22 mouse cellular contexts compared by ENCODE assay signal in genomic region chr9:40762354-40762753, GRCm38 (mm10). TPM values are rescaled to one million over a fixed set of nuclear protein-coding genes. Genes with fewer than 3 reads are reported as not detected.
DNase-seq lines count a peak whose midpoint lies in the region; ATAC-seq and TF ChIP-seq lines count a peak whose summit lies in the region.
"Had no signal": no experiment of that assay in that cellular context is flagged by ENCODE, and none has a peak within 500 bp of the region (broad histone marks: within the 10 kb centered on the region; RNA-seq: fewer than 3 reads in every experiment).

No protein-coding gene starts in this region.

- peaks cover 3 to 15% of the 10 kb centered on the region in 2 experiments; a peak in 2 of 4 replicates for H3K4me1 ChIP-seq in CH12.LX (ENCODE audit: control insufficient read depth in 1 of 2, insufficient read depth in 2 of 2)
- H3K4me1 ChIP-seq in liver, embryonic 11.5 days (replicated peaks; ENCODE audit: control insufficient read depth, insufficient read depth, low read length): peaks cover under 1% of the 10 kb centered on the region
- H3K4me1 ChIP-seq in midbrain, embryonic 14.5 days (ENCODE audit: control insufficient read depth, insufficient read depth, low read length): no peaks in the 10 kb centered on the region

- H3K9me3 ChIP-seq in CH12.LX (replicated peaks; ENCODE audit: low read length): no peaks in the 10 kb centered on the region
- H3K9me3 ChIP-seq in liver, embryonic 11.5 days (ENCODE audit: control insufficient read depth, low read length): no peaks in the 10 kb centered on the region
- no peaks in the 10 kb centered on the region for H3K9me3 ChIP-seq in midbrain, embryonic 14.5 days (ENCODE audit: control insufficient read depth, low read length)
- H3K9me3 ChIP-seq: embryonic facial prominence, embryonic 10.5 days; embryonic facial prominence, embryonic 12.5 days; forebrain, embryonic 13.5 days; forebrain, embryonic 15.5 days had no signal

- no peak overlapping the region for H3K4me2 ChIP-seq in CH12.LX (ENCODE audit: insufficient read depth, low read depth, poor library complexity, severe bottlenecking)
- H3K4me2 ChIP-seq in liver, embryonic 11.5 days: no peak overlapping the region
- no peak overlapping the region for H3K4me2 ChIP-seq in midbrain, embryonic 14.5 days (ENCODE audit: low read length)
- H3K4me2 ChIP-seq: embryonic facial prominence, embryonic 12.5 days; forebrain, embryonic 13.5 days; forebrain, embryonic 15.5 days had no signal

- H3K36me3 ChIP-seq in CH12.LX (replicated peaks in 1 of 2; ENCODE audit: control insufficient read depth in 1 of 2, insufficient read depth in 1 of 2, low read length in 1 of 2): no peaks in the 10 kb centered on the region
- no peaks in the 10 kb centered on the region for H3K36me3 ChIP-seq in splenic B cell, adult 2 months (ENCODE audit: control insufficient read depth, insufficient read depth, low read length, poor library complexity, severe bottlenecking)
- no peaks in the 10 kb centered on the region for H3K36me3 ChIP-seq in liver, embryonic 11.5 days (ENCODE audit: control insufficient read depth, insufficient read depth, low read length)
- peaks cover 8% of the 10 kb centered on the region; the same call in 1 of the 2 replicates for H3K36me3 ChIP-seq in midbrain, embryonic 14.5 days (ENCODE audit: control insufficient read depth, insufficient read depth, low read length)

- in situ Hi-C loops in CH12.LX (cut with MboI; ENCODE audit: low pct_ligation_motif_present, low pct_unique_long_range_greater_than_20kb, low sequenced_read_pairs): loop anchor here (25.0 kb wide), 1 partner anchor 350 kb away; no protein-coding TSS in a partner anchor

- TF ChIP-seq CTCF in CH12.LX (conservative IDR thresholded peaks at IDR 0.05 in 1 of 2, IDR thresholded peaks at IDR 0.05 in 1 of 2; ENCODE audit: low read depth in 2 of 2, low read length in 2 of 2): no peak

- dilution Hi-C loops in CH12.LX (cut with MboI; ENCODE audit: extremely low pct_ligation_motif_present, extremely low pct_unique_long_range_greater_than_20kb, low sequenced_read_pairs): no loop called here

- H3K4me3 ChIP-seq in CH12.LX (replicated peaks in 1 of 3; ENCODE audit: low read depth in 2 of 3, low read length in 2 of 3, poor library complexity in 1 of 3): no peak overlapping the region
- no peak overlapping the region for H3K4me3 ChIP-seq in liver, embryonic 11.5 days (ENCODE audit: low read depth, low read length)
- no peak overlapping the region for H3K4me3 ChIP-seq in midbrain, embryonic 14.5 days (replicated peaks; ENCODE audit: low read depth, low read length)
- H3K4me3 ChIP-seq: embryonic facial prominence, embryonic 10.5 days; embryonic facial prominence, embryonic 12.5 days; forebrain, embryonic 13.5 days; forebrain, embryonic 15.5 days had no signal

- ATAC-seq in liver, embryonic 11.5 days (replicated peaks; ENCODE audit: low FRiP score): no peak
- no peak for ATAC-seq in midbrain, embryonic 14.5 days (ENCODE audit: low FRiP score, low TSS enrichment)
- ATAC-seq: CD4-positive, CD25-positive, alpha-beta regulatory T cell, adult 4 months; forebrain, embryonic 13.5 days; forebrain, embryonic 15.5 days; forebrain, postnatal 0 days had no signal

- no peak for TF ChIP-seq RAD21 in CH12.LX (IDR thresholded peaks at IDR 0.05; ENCODE audit: low read depth, low read length)

- WGBS in liver, embryonic 11.5 days: 81% methylated on average over 6 of the region's 6 CpGs
- WGBS in midbrain, embryonic 14.5 days: 92% methylated on average over 6 of the region's 6 CpGs

- no peak for TF ChIP-seq EP300 in CH12.LX (IDR thresholded peaks at IDR 0.05; ENCODE audit: low read length)

- H3K79me2 ChIP-seq in CH12.LX (replicated peaks; ENCODE audit: control insufficient read depth, extremely low read depth, insufficient read depth, poor library complexity, severe bottlenecking): no peaks in the 10 kb centered on the region

- no peak overlapping the region for H3K9ac ChIP-seq in CH12.LX (ENCODE audit: insufficient read depth, low read depth)
- H3K9ac ChIP-seq in liver, embryonic 11.5 days (ENCODE audit: low read depth, low read length): no peak overlapping the region
- H3K9ac ChIP-seq in midbrain, embryonic 14.5 days (replicated peaks; ENCODE audit: low read length): no peak overlapping the region
- H3K9ac ChIP-seq: embryonic facial prominence, embryonic 12.5 days; forebrain, embryonic 13.5 days; forebrain, embryonic 15.5 days; forebrain, postnatal 0 days had no signal

- no peaks in the 10 kb centered on the region for H3K27me3 ChIP-seq in CH12.LX (replicated peaks)
- H3K27me3 ChIP-seq in splenic B cell, adult 2 months (ENCODE audit: control insufficient read depth, insufficient read depth, low read length, poor library complexity, severe bottlenecking): no peaks in the 10 kb centered on the region
- no peaks in the 10 kb centered on the region for H3K27me3 ChIP-seq in liver, embryonic 11.5 days (replicated peaks; ENCODE audit: control insufficient read depth, insufficient read depth, low read length)
- no peaks in the 10 kb centered on the region for H3K27me3 ChIP-seq in midbrain, embryonic 14.5 days (ENCODE audit: control insufficient read depth, insufficient read depth, low read length)
- H3K27me3 ChIP-seq: embryonic facial prominence, embryonic 12.5 days; forebrain, embryonic 13.5 days; forebrain, embryonic 15.5 days had no signal

- H3K27ac ChIP-seq in CH12.LX (ENCODE audit: insufficient read depth, low read depth): no peak overlapping the region
- H3K27ac ChIP-seq in liver, embryonic 11.5 days (ENCODE audit: low read depth, low read length): no peak overlapping the region
- no peak overlapping the region for H3K27ac ChIP-seq in midbrain, embryonic 14.5 days (replicated peaks; ENCODE audit: low read depth, low read length)
- H3K27ac ChIP-seq: embryonic facial prominence, embryonic 10.5 days; embryonic facial prominence, embryonic 12.5 days; forebrain, embryonic 13.5 days; forebrain, embryonic 15.5 days had no signal

- DNase-seq in 416B (ENCODE audit: low read depth) (peak; percentile 38), CH12.LX (ENCODE audit: extremely low read depth) (no peak), MEL-GATA-1-ER (ENCODE audit: extremely low read depth, low read depth) (peak; percentile 59)
- DNase-seq in splenic B cell, adult 2 months (ENCODE audit: low read depth, low spot score): peak; percentile 29
- DNase-seq in kidney, adult 18-20 months: no peak
- DNase-seq in liver, embryonic 11.5 days (ENCODE audit: low spot score): no peak
- no peak for DNase-seq in midbrain, embryonic 14.5 days
- DNase-seq: adrenal gland, adult 8-10 months; adrenal gland, postnatal 14 days; adrenal gland, postnatal 36 days; B cell, adult 2 months; cerebellum, adult 11-12 months; cerebellum, adult 2 months; cerebellum, adult 9-10 months; cerebellum, postnatal 10 days; cerebellum, postnatal 25 days; forebrain, postnatal 0 days had no signal

- TF ChIP-seq POLR2A in CH12.LX (IDR thresholded peaks at IDR 0.05; ENCODE audit: low read depth, low read length): no peak

TF ChIP-seq in CH12.LX, 34 proteins besides CTCF, POLR2A, EP300 and RAD21:
- TF ChIP-seq ZNF384 (IDR thresholded peaks at IDR 0.05; ENCODE audit: low read depth, low read length): peak; percentile 87
- no peak for TF ChIP-seq NRF1 (IDR thresholded peaks at IDR 0.05; ENCODE audit: low read depth, low read length)

RNA-seq across cellular contexts. Expression of gene Hspa8, which starts 38.4 kb away (rescaled TPM):
- total RNA-seq in CH12.LX (2012; rRNA removed) (2,915 and 4,984 TPM in 2 replicates), CH12.LX (2014; rRNA removed) (7,143 and 7,761 TPM in 2 replicates)
- polyA plus RNA-seq in CH12.LX (2012; ENCODE audit: insufficient read length, low read depth): 5,629 and 6,462 TPM in 2 replicates
- 3,603 and 3,888 TPM in 2 replicates for polyA plus RNA-seq in liver, embryonic 11.5 days (2014; fragmentation: Nextera tagmentation; extraction: Ambion mirVana)
- polyA plus RNA-seq in midbrain, embryonic 14.5 days (2014; fragmentation: Nextera tagmentation; extraction: Ambion mirVana): 2,437 and 3,041 TPM in 2 replicates

Comparison
In these comparisons a context has a peak if more than half of its experiments do, and no peak if none do; other contexts are left out.
1. DNase-seq: peak in 416B (single experiment), MEL-GATA-1-ER (single experiment) and splenic B cell, adult 2 months (single experiment); none in CH12.LX (single experiment), kidney, adult 18-20 months (single experiment), liver, embryonic 11.5 days (single experiment) and midbrain, embryonic 14.5 days (single experiment).